Mouse (Mus musculus): ENCODE results near the gene Chrna4. TPM values are rescaled to one million over a fixed set of nuclear protein-coding genes. Genes with fewer than 3 reads are reported as not detected.

Gene Chrna4
- polyA plus RNA-seq, 1 experiment from 2014 or later: 3.4 TPM

DNA sequence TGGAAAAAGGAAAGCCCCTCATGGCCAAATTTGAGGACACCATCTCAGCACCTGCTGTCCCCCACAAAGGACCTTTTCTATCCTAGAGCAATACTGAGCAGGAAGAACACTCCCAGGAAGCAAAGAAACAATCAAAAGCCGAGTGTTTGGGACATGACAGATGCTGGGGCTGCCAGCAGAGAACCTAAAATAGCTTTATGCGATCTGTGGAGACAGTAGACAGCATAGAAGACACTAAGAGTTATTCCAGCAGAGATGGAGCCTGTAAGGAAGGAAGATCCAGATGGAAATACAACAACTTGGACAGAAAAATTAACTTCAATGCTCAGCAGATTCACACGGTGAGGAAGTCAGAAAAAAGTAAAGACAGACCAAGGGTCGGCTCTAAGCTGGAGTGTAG is 22.5 kb upstream of the Chrna4 start:
- no peak overlapping the region for H3K9ac ChIP-seq
- WGBS: 51% methylated on average over 4 of the region's 4 CpGs
- ATAC-seq (ENCODE audit: insufficient number of reproducible peaks, low FRiP score, low TSS enrichment, low read depth): no peak

GRCm38 (mm10) chr2:181060127-181060526 is 16.8 kb upstream of the Chrna4 start:
- ATAC-seq (ENCODE audit: insufficient number of reproducible peaks, low FRiP score, low TSS enrichment, low read depth): 0 out of 2 replicates have a peak, but pooled peaks have one; percentile 31

More for the DNA sequence above, 22.5 kb upstream of the Chrna4 start:
- Histone ChIP-seq H3K27ac (replicated peaks) (no peak overlapping the region), H3K4me1 (no peaks in the 10 kb centered on the region), H3K4me3 (replicated peaks) (no peak overlapping the region), H3K4me2 (replicated peaks) (no peak overlapping the region), H3K36me3 (no peaks in the 10 kb centered on the region), H3K27me3 (peaks cover 3% of the 10 kb centered on the region; the same call in 1 of the 2 replicates), H3K9me3 (replicated peaks) (no peaks in the 10 kb centered on the region)

GRCm38 (mm10) chr2:181058193-181058592 is 14.8 kb upstream of the Chrna4 start:
- no peak overlapping the region for H3K4me2 ChIP-seq (replicated peaks)
- ATAC-seq (ENCODE audit: insufficient number of reproducible peaks, low FRiP score, low TSS enrichment, low read depth): no peak
- no peak overlapping the region for H3K27ac ChIP-seq (replicated peaks)
- H3K36me3 ChIP-seq: no peaks in the 10 kb centered on the region
- no peaks in the 10 kb centered on the region for H3K4me1 ChIP-seq
- no peak overlapping the region for H3K4me3 ChIP-seq (replicated peaks)
- H3K9ac ChIP-seq: no peak overlapping the region
- WGBS: 43% methylated on average over 3 of the region's 3 CpGs
- no peaks in the 10 kb centered on the region for H3K9me3 ChIP-seq (replicated peaks)
- no peaks in the 10 kb centered on the region for H3K27me3 ChIP-seq

More at GRCm38 (mm10) chr2:181060127-181060526, 16.8 kb upstream of the Chrna4 start:
- Histone ChIP-seq H3K4me2 (replicated peaks) (no peak overlapping the region), H3K27me3 (no peaks in the 10 kb centered on the region), H3K4me3 (replicated peaks) (no peak overlapping the region), H3K4me1 (no peaks in the 10 kb centered on the region), H3K27ac (replicated peaks) (no peak overlapping the region), H3K9ac (no peak overlapping the region), H3K9me3 (replicated peaks) (no peaks in the 10 kb centered on the region), H3K36me3 (no peaks in the 10 kb centered on the region)
- 18% methylated on average over 5 of the region's 5 CpGs for WGBS

- no peaks in the 10 kb centered on the region for H3K27me3 ChIP-seq
- no peak overlapping the region for H3K4me3 ChIP-seq (replicated peaks)
- no peak for ATAC-seq (ENCODE audit: insufficient number of reproducible peaks, low FRiP score, low TSS enrichment, low read depth)
- no peak overlapping the region for H3K27ac ChIP-seq (replicated peaks)
- H3K36me3 ChIP-seq: no peaks in the 10 kb centered on the region
- no peaks in the 10 kb centered on the region for H3K4me1 ChIP-seq
- H3K9me3 ChIP-seq (replicated peaks): no peaks in the 10 kb centered on the region
- H3K9ac ChIP-seq: no peak overlapping the region
- no peak overlapping the region for H3K4me2 ChIP-seq (replicated peaks)
- 47% methylated on average over 8 of the region's 8 CpGs for WGBS
Observed at GRCm38 (mm10) chr2:181057341-181057740, 14.0 kb upstream of the Chrna4 start.

DNA sequence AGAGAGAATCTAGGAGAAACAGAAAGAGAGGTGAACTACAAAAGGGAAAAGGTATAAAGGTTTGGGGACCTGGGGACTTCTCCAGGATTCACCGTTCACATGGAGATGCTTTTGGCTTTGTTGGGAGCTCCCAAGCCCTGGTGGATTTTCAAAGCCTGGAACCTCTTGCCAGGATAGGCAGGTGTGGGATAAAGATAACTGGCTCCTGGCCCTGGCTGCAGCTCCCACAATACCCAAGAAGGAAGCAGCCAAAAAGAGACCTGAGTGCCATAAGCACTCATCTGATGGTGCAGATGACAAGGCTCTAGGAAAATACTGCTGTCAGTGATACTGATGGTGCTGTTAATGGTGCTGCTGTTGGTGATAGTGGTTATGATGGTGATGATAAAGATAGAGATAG is 8.8 kb upstream of the Chrna4 start:
- H3K9ac ChIP-seq: no peak overlapping the region
- no peak overlapping the region for H3K4me2 ChIP-seq (replicated peaks)
- 96% methylated on average over 1 of the region's 1 CpGs for WGBS
- no peak overlapping the region for H3K27ac ChIP-seq (replicated peaks)
- no peaks in the 10 kb centered on the region for H3K4me1 ChIP-seq
- H3K9me3 ChIP-seq (replicated peaks): no peaks in the 10 kb centered on the region
- no peaks in the 10 kb centered on the region for H3K36me3 ChIP-seq
- no peaks in the 10 kb centered on the region; the same call in 1 of the 2 replicates for H3K27me3 ChIP-seq
- no peak overlapping the region for H3K4me3 ChIP-seq (replicated peaks)
- ATAC-seq (ENCODE audit: insufficient number of reproducible peaks, low FRiP score, low TSS enrichment, low read depth): no peak

- Histone ChIP-seq H3K27ac (replicated peaks) (no peak overlapping the region), H3K4me1 (no peaks in the 10 kb centered on the region), H3K4me3 (replicated peaks) (no peak overlapping the region), H3K9me3 (replicated peaks) (no peaks in the 10 kb centered on the region), H3K9ac (no peak overlapping the region), H3K4me2 (replicated peaks) (no peak overlapping the region), H3K36me3 (no peaks in the 10 kb centered on the region), H3K27me3 (no peaks in the 10 kb centered on the region; the same call in 1 of the 2 replicates)
- 80% methylated on average over 9 of the region's 9 CpGs for WGBS
- ATAC-seq (ENCODE audit: insufficient number of reproducible peaks, low FRiP score, low TSS enrichment, low read depth): no peak
Observed at GRCm38 (mm10) chr2:181048986-181049385, 5.6 kb upstream of the Chrna4 start.

DNA sequence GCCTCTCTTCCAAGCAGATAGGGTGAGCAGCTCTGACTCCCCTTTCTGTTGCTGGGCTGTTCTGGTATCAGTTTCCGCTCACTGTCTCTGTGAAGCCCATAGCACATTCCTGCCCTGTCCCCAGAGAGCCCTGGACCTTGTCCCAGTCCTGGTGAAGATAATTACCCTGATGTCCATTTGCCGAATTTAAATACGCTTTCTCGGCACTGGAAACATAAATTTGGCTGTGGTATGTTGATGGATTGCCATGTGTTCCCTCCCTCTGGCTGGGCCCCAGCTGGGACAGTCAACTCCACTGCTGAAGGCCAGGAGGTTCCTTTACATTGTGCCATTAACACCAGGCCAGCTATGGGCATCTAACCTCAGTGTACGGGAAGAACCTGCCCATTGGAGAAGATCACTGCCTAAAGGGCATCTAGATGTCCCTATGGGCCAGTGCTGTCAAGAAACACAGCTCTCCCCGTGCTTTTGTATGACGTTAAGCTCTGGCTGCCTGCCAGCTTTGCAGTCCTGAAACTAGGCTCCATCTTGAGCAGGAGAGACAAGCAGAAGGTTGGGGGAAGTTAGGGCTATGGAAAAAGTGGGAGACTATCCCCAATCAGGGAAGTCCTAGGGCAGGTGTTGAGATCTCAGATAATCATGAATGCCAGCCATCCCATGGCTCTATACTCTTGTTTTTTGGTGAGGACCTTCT is 5.1 kb upstream of the Chrna4 start:
- no peak for ATAC-seq (ENCODE audit: insufficient number of reproducible peaks, low FRiP score, low TSS enrichment, low read depth)
- 46% methylated on average over 7 of the region's 7 CpGs for WGBS
- H3K9ac ChIP-seq: no peak overlapping the region

GRCm38 (mm10) chr2:181044001-181044400 is 655 bp upstream of the Chrna4 start:
- Histone ChIP-seq H3K4me3 (replicated peaks) (no peak overlapping the region), H3K27ac (replicated peaks) (no peak overlapping the region), H3K4me1 (peaks cover 7% of the 10 kb centered on the region), H3K9ac (no peak overlapping the region), H3K27me3 (peaks cover 29% of the 10 kb centered on the region), H3K9me3 (replicated peaks) (no peaks in the 10 kb centered on the region), H3K4me2 (replicated peaks) (no peak overlapping the region), H3K36me3 (no peaks in the 10 kb centered on the region)
- WGBS: 9% methylated on average over 3 of the region's 3 CpGs
- ATAC-seq (ENCODE audit: insufficient number of reproducible peaks, low FRiP score, low TSS enrichment, low read depth): no peak

More for the DNA sequence above, 5.1 kb upstream of the Chrna4 start:
- H3K4me1 ChIP-seq: no peaks in the 10 kb centered on the region
- H3K4me3 ChIP-seq (replicated peaks): no peak overlapping the region
- H3K36me3 ChIP-seq: no peaks in the 10 kb centered on the region
- no peaks in the 10 kb centered on the region for H3K9me3 ChIP-seq (replicated peaks)
- no peak overlapping the region for H3K27ac ChIP-seq (replicated peaks)
- H3K27me3 ChIP-seq: no peaks in the 10 kb centered on the region; the same call in 1 of the 2 replicates
- H3K4me2 ChIP-seq (replicated peaks): no peak overlapping the region

- no peak for ATAC-seq (ENCODE audit: insufficient number of reproducible peaks, low FRiP score, low TSS enrichment, low read depth)
Observed at GRCm38 (mm10) chr2:181042376-181042775, 970 bp downstream of the Chrna4 start.

DNA sequence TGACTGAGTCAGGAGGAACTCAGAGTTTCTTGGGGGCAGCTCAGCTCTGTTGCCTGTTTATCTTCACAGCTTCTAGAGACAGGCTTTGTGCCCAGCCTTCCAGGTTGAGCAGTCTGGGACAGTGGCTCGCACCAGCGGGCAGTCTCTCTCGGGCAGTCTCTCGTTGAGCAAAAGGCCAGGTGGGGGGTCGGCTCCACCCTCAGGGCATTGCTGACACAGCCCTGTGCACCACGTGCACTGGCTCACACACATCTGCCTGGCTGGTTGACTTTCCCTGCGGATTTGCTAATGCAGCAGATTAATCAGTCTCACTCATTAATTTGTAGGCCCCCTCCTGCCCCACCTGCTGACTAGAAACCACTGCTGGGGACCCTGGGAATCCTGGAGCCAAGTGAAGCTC is 1.4 kb downstream of the Chrna4 start:
- ATAC-seq (ENCODE audit: insufficient number of reproducible peaks, low FRiP score, low TSS enrichment, low read depth): no peak
- Histone ChIP-seq H3K4me3 (replicated peaks) (no peak overlapping the region), H3K4me2 (replicated peaks) (no peak overlapping the region), H3K9me3 (replicated peaks) (no peaks in the 10 kb centered on the region), H3K27ac (replicated peaks) (no peak overlapping the region), H3K36me3 (no peaks in the 10 kb centered on the region), H3K27me3 (peaks cover 50% of the 10 kb centered on the region), H3K9ac (no peak overlapping the region), H3K4me1 (peaks cover 14% of the 10 kb centered on the region)
- 7% methylated on average over 7 of the region's 7 CpGs for WGBS

More at GRCm38 (mm10) chr2:181042376-181042775, 970 bp downstream of the Chrna4 start:
- Histone ChIP-seq H3K4me3 (replicated peaks) (no peak overlapping the region), H3K4me2 (replicated peaks) (no peak overlapping the region), H3K9me3 (replicated peaks) (no peaks in the 10 kb centered on the region), H3K4me1 (peaks cover 14% of the 10 kb centered on the region), H3K27ac (replicated peaks) (no peak overlapping the region), H3K36me3 (no peaks in the 10 kb centered on the region), H3K9ac (no peak overlapping the region), H3K27me3 (peaks cover 46% of the 10 kb centered on the region)

DNA sequence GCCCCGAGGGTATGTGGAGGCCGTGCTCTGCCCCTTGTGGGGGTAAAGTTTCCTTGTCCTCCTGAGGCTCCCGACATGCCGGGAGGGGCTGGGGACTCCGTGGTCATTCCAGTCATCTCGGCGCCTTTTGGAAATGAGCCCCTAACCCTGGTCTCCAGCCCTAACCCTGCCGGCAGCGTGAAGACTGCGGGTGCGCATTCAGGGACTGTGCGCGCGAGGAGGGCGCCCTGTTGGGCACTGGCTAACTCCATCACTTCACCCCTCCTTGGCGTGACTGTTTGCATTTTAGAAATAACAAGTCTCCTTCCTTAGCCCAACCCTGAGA is 4.0 kb downstream of the Chrna4 start:
- Histone ChIP-seq H3K4me1 (peaks cover 14% of the 10 kb centered on the region), H3K27ac (replicated peaks) (no peak overlapping the region), H3K4me3 (replicated peaks) (peak overlapping the region; percentile 60), H3K36me3 (no peaks in the 10 kb centered on the region), H3K4me2 (replicated peaks) (peak overlapping the region; percentile 95), H3K9ac (peak overlapping the region; percentile 28; the same call in 1 of the 2 replicates), H3K9me3 (replicated peaks) (no peaks in the 10 kb centered on the region), H3K27me3 (peaks cover 57% of the 10 kb centered on the region)
- no peak for ATAC-seq (ENCODE audit: insufficient number of reproducible peaks, low FRiP score, low TSS enrichment, low read depth)
- WGBS: 0% methylated on average over 16 of the region's 16 CpGs

Measured in embryonic facial prominence, embryonic 15.5 days (tissue).